Mouse (Mus musculus) G1E (cell line): Measurements from ENCODE around the gene Slc25a20. TPM values are rescaled to one million over a fixed set of nuclear protein-coding genes. Genes with fewer than 3 reads are reported as not detected.
"Not testable (repeated sequence)": the region's sequence is repeated elsewhere in the genome, so short reads cannot be mapped to it uniquely, and the experiment has no call there.

ENCODE experiments used
- ATAC-seq: 2 replicates; pipeline ENCODE4 v1.8.0; 2016; ENCODE audit warnings: mild to moderate bottlenecking; ENCODE audit not compliant: insufficient number of reproducible peaks, poor library complexity, low FRiP score, severe bottlenecking; ENCODE audit errors: extremely low read depth
- DNase-seq: peaks from one replicate; pipeline ENCODE4 v3.0.0; 2012; ENCODE audit warnings: low spot score
- H3K27me3 ChIP-seq: 2 replicates; pipeline ENCODE4 v1.6.1; 2012; ENCODE audit warnings: mild to moderate bottlenecking, low read length, inconsistent platforms; ENCODE audit not compliant: insufficient read depth
- H3K36me3 ChIP-seq: replicated peaks from 2 replicates; pipeline ENCODE3; 2012; ENCODE audit warnings: mild to moderate bottlenecking, inconsistent platforms
- H3K4me1 ChIP-seq: 2 replicates; pipeline ENCODE4 v1.6.1; 2012; ENCODE audit warnings: low read depth, low read length, inconsistent platforms, mixed read lengths; ENCODE audit not compliant: insufficient read depth
- H3K4me3 ChIP-seq: 2 replicates; pipeline ENCODE4 v1.5.1; 2012; ENCODE audit warnings: low read depth, mild to moderate bottlenecking, inconsistent platforms, low read length, moderate library complexity, mixed read lengths
- H3K9me3 ChIP-seq: replicated peaks from 2 replicates; pipeline ENCODE4 v1.6.1; 2012; ENCODE audit warnings: inconsistent platforms
- CTCF ChIP-seq: IDR thresholded peaks from 2 replicates; pipeline ENCODE4 v1.5.1; 2012; ENCODE audit warnings: low read depth, low read length, inconsistent platforms, mixed read lengths
- GATA1 ChIP-seq: IDR thresholded peaks from 2 replicates; pipeline ENCODE4 v1.6.1; 2012; ENCODE audit warnings: borderline replicate concordance, low read length, inconsistent platforms, mixed read lengths
- GATA2 ChIP-seq: IDR thresholded peaks from 2 replicates; pipeline ENCODE4 v1.6.1; 2012; ENCODE audit warnings: low read depth, low read length, inconsistent platforms, borderline replicate concordance
- POLR2AphosphoS5 ChIP-seq: IDR thresholded peaks from 2 replicates; pipeline ENCODE4 v1.6.1; 2012; ENCODE audit warnings: low read depth, low read length, inconsistent platforms; ENCODE audit not compliant: insufficient replicate concordance
- TAL1 ChIP-seq: conservative IDR thresholded peaks from 2 replicates; pipeline ENCODE4 v1.6.1; 2012; ENCODE audit warnings: low read depth, low read length, inconsistent platforms, mixed read lengths
- polyA plus RNA-seq: library from polyadenylated mRNA; stranded (reverse); fragments of >175 nt; gene quantifications from 2 replicates; pipeline ENCODE4 v1.2.3, GENCODE M21; 2012
- total RNA-seq, 2 experiments: library from RNA; stranded (forward) in 1 of 2; stranded (reverse) in 1 of 2; fragments of 200-1000 nt in 1 of 2; fragments of >200 nt in 1 of 2; fragmentation: Nextera tagmentation in 1 of 2; gene quantifications; 2 replicates each; pipeline ENCODE4 v1.2.3; 2014 to 2017

The Slc25a20 gene
- total and polyA plus RNA-seq, 3 experiments: 7.7 to 30.3 (median 17.8) TPM

- TF ChIP-seq CTCF: no peak
- TF ChIP-seq GATA2: no peak
- TF ChIP-seq TAL1: no peak
- no peak for TF ChIP-seq POLR2AphosphoS5
- TF ChIP-seq GATA1: no peak
- ATAC-seq: no peak
- Histone ChIP-seq H3K36me3 (peaks cover 21% of the 10 kb centered on the region), H3K4me3 (peak overlapping the region; percentile 88), H3K9me3 (no peaks in the 10 kb centered on the region), H3K4me1 (peaks cover 39% of the 10 kb centered on the region), H3K27me3 (no peaks in the 10 kb centered on the region)
- DNase-seq: peak; percentile 14
Measured at GRCm38 (mm10) chr9:108649561-108650440, 12.1 kb upstream of the Slc25a20 start.

DNA sequence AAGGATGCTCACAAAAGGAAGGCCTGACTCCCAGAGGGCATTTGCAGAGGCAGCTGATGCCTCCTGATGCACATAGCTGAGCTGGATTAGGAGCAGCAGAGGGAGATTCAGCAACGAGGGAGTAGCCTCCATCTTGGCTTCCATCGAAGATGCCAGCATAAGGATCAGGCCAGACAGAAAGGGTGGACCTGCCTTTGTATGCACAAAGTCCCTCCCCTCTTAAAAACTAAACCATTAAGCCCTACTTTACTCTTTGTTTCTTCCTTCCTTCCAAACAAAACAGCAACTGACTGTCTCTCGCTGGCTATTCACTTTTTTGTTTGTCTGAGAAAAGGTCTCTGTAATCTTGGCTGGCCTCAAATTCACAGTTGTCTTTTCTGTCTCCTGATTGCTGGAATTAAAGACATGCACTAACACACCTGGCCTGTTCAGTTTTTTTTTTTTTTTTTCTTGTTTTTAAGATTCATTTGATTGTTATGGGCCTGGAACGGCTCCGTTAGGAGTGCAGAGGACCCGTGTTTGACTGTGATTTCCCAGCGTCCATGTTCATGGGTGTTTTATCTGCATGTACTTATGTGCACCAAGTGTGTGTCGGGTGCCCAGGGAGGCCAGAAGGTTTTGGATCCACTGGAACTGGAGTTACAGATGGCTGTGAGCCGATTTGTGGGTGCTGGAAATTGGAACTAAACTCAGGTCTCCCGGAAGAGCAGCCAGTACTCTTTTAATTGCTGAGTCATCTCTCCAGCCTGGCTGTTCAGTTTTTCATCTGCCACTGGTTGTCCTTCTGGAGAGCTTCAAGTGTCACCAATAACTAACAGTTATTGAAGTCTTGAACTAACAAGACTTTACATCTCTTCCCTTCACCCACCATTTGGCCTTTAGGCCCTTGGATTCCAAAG is 7.1 kb upstream of the Slc25a20 start:
- TF ChIP-seq GATA1 (no peak), POLR2AphosphoS5 (no peak), CTCF (no peak), GATA2 (no peak)
- ATAC-seq (no peak), DNase-seq (peak; percentile 19)
- Histone ChIP-seq H3K36me3 (no peaks in the 10 kb centered on the region), H3K9me3 (no peaks in the 10 kb centered on the region), H3K4me1 (peaks cover 23% of the 10 kb centered on the region), H3K27me3 (no peaks in the 10 kb centered on the region), H3K4me3 (peak overlapping the region; percentile 33; the same call in 1 of the 2 replicates)

DNA sequence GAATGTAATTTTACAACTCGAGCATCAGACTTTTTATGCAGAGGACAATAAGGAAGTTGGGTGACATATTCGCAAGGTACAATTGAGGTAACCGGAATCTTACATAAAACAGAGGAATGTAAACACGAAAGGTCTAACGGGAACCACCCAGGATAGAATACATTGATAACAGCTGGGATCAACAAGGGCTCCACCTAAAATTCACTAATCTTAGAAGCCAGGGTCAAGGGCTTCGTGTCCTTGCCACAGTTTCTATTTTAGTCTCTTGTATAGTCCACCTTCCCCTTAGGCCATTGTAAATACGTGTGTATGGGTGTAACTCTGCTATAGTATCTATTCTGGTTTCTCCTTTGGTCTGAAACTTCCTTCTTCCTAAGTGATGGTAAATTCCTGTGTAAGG is 6.0 kb upstream of the Slc25a20 start:
- not testable (repeated sequence) for ATAC-seq, H3K27me3 ChIP-seq, H3K36me3 ChIP-seq, H3K4me3 ChIP-seq, H3K9me3 ChIP-seq, DNase-seq
- peaks cover 17% of the 10 kb centered on the region for H3K4me1 ChIP-seq

DNA sequence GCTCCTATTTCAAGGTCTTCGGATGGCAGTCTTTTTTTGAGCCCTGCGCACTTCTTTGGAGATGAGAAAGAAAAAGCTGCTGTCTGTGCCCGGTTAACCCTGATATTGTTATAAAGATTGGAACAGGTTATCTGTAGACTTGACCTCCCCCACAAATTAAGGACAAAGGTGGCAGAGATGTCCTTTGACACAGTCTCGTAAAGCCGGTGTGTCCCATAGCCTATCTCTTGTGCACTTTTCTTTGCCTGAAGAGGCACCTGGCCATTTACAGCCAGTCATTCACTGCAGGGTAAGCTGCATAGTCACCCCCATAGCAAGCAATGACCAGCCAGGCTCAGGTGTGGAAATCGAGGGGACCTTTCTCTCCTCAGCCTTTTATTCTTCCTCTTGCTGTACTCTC is 772 bp downstream of the Slc25a20 start:
- TF ChIP-seq GATA2: no peak
- TF ChIP-seq CTCF: no peak
- no peak for TF ChIP-seq POLR2AphosphoS5
- TF ChIP-seq TAL1: no peak
- peaks cover 19% of the 10 kb centered on the region for H3K4me1 ChIP-seq
- no peak for ATAC-seq
- H3K36me3 ChIP-seq: peaks cover 13% of the 10 kb centered on the region
- DNase-seq: no peak
- H3K27me3 ChIP-seq: no peaks in the 10 kb centered on the region
- peak overlapping the region; percentile 89 for H3K4me3 ChIP-seq
- no peaks in the 10 kb centered on the region for H3K9me3 ChIP-seq

DNA sequence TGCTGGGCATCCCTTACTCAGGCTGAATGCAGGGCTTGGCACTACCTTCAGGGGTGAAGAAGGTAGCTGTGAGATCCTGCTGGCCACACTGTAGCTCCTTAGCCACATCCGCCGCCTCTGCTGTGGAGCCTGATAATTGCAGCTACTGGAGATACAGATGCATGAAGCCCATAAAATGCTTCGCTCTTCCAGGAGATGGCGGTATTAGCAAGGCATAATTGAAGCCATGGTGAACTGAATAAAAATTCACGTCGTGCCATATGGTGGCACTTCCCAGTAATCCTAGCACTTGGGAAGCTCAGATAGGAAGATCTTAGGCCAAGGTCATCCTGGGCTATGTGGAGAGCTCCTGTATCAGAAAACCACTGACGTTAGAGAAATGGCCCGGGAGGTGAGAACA is 8.0 kb downstream of the Slc25a20 start:
- DNase-seq: no peak
- Histone ChIP-seq H3K4me3 (no peak overlapping the region), H3K9me3 (no peaks in the 10 kb centered on the region), H3K27me3 (no peaks in the 10 kb centered on the region), H3K4me1 (peaks cover 3% of the 10 kb centered on the region; the same call in 1 of the 2 replicates), H3K36me3 (peaks cover 62% of the 10 kb centered on the region)
- ATAC-seq: no peak
- TF ChIP-seq GATA1 (no peak), TAL1 (no peak), CTCF (no peak), GATA2 (no peak), POLR2AphosphoS5 (no peak)

- ATAC-seq: no peak
- H3K4me1 ChIP-seq: no peaks in the 10 kb centered on the region
- peaks cover 73% of the 10 kb centered on the region for H3K36me3 ChIP-seq
- DNase-seq: no peak
- H3K9me3 ChIP-seq: no peaks in the 10 kb centered on the region
- peak; percentile 26 for TF ChIP-seq CTCF
- no peak for TF ChIP-seq TAL1
- H3K27me3 ChIP-seq: no peaks in the 10 kb centered on the region
- H3K4me3 ChIP-seq: no peak overlapping the region
Measured at GRCm38 (mm10) chr9:108673151-108673550, 11.3 kb downstream of the Slc25a20 start.
